Mouse (Mus musculus) heart, adult 11 months (tissue): ENCODE measurements around the gene Shq1.

ENCODE experiments used
- DNase-seq: peaks from one replicate; pipeline ENCODE4 v3.0.0; 2022

The Shq1 gene

GRCm38 (mm10) chr6:100601634-100602033 is 69.3 kb downstream of the Shq1 start:
- no peak for DNase-seq

GRCm38 (mm10) chr6:100593857-100594256 is 77.1 kb downstream of the Shq1 start:
- peak; percentile 29 for DNase-seq

GRCm38 (mm10) chr6:100592991-100593390 is 78.0 kb downstream of the Shq1 start:
- peak; percentile 28 for DNase-seq

- DNase-seq: peak; percentile 23
Observed at GRCm38 (mm10) chr6:100590602-100591001, 80.4 kb downstream of the Shq1 start.

- DNase-seq: no peak
Observed at GRCm38 (mm10) chr6:100588876-100589275, 82.1 kb downstream of the Shq1 start.

GRCm38 (mm10) chr6:100586758-100587157 is 84.2 kb downstream of the Shq1 start:
- no peak for DNase-seq

DNA sequence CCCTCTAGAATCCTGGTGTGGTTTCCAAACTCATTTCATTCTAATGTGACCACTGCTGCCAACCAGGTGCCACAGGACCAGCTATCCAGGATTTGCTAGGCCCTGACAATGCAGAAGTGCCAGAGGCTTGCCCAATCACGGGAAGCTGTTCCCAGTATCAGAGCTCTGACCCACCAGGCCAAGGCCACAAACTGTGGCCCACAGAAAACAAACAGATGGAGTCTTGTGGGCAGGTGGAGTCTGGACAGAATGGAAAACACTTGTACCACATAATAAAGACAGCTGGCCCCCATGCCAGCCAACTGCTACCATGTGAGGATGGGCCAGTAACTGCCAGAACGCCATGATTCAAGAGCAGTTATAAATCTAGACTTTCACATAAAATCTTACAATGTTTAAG is 89.0 kb downstream of the Shq1 start:
- peak; percentile 53 for DNase-seq

DNA sequence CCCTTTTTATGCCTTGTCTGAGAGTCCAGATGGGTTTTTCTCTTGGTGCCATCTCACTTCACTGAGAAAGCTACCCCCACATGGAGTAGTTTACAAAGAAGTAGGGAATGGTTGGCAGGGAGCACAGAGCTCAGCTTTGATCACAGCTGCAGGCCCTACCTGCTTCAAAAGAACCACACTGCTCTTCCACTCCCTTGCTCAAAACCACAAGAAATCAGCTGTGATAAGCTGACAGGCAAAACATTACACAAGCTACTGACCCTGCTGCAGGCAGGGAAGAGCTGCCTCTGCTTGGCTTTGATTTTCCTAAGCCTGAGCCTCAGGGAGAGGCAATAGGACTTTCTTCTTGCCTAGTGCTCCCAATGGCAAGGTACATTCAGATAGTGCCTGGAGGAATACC is 89.9 kb downstream of the Shq1 start:
- peak; percentile 31 for DNase-seq

DNA sequence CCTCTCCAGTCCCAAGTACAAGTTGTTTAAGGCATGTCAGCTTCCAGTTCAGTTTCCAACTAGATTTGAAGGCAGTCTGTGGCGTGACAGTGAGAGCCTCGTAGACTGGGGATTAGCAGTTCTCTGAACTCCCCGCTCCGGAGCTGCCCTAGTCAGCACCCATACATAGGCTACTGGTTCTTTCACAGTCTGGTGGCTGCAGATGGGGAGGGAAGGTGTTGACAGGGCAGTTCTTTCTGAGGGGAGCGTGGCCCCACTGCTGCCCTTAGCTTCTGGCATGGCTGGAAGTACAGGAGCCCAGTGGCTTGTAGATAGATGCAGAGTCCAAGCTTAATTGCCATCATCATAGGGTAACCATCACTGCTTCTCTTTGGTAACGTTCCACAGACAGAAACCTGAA is 93.4 kb downstream of the Shq1 start:
- DNase-seq: peak; percentile 79

- peak; percentile 52 for DNase-seq
Observed at GRCm38 (mm10) chr6:100576171-100576570, 94.8 kb downstream of the Shq1 start.

- DNase-seq: no peak
Observed at GRCm38 (mm10) chr6:100566774-100567173, 104.2 kb downstream of the Shq1 start.

DNA sequence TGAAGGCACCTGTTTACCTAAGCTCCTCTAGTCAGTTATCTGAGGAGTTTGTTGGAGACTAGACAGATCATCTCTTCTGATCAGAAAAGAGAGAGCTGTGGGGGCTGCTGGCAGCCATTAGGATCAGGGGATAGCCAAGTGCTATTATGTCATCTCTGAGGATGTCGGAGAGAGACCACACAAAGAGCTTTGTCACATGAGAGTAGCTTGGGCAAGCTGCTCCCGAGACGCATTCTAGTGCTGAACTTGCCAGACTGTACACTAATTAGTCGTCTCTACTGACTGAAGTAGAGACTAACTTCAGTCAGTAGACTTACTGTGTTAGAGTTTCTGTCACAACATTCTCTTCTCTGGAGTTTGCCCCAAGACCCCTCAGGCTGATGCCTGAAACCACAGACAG is 106.4 kb downstream of the Shq1 start:
- DNase-seq: no peak

DNA sequence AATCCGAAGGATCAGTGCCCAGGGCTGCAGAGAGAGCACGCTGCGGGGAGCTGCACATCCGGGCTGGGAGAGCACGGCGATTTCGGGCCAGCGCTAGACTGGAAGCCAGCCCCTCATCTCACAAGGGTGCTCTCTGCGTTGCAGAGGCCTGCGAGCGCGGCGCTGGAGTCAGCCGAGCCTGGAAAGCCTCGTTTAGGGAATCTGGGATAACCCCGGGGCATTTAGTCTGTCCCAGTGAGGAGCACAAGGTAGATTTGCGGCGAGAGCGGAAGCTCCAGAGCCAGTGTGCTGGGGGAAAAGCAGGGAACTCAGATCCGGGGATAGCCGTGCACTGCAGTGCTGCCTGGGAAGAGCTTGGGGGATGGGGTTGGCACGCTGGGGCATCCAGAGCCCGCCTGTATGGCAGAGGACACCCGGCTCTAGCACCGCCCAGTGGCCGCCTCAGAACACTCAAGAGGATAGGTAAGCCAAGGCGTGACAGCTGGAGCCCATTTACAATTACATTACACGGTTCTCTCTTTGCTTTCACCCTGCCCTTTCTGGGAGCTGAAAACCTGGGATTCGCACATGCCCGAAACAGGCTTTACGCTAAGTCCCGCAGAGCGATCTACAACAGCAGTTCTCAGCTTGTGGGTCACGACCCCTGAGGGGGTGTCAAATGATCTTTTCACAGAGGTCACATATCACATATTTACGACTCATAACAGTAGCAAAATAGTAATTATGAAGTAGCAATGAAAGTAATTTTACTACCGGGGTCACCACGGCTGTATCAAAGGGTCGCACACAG is 107.2 kb downstream of the Shq1 start:
- peak; percentile 95 for DNase-seq

- DNase-seq: peak; percentile 90
Observed at GRCm38 (mm10) chr6:100562719-100563551, 108.0 kb downstream of the Shq1 start.

DNA sequence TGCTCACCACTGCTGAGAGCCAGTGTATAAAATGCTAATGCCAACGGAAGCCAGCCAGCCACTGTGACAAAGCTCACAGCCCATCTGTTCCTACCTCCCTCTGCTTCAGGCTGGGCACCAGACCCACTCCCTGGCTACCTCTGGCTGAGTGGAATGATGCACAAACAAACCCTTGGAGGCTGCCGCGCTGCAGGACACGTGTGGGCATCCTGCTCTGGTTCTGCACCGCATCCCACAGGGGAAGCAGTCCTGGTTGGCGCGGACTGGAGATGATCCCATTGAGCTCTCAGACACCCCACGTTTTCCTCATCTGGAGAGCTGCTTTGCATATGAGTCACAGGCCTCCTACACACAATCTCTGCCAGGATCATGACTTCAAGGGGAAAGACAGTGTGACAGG is 112.9 kb downstream of the Shq1 start:
- DNase-seq: peak; percentile 87

DNA sequence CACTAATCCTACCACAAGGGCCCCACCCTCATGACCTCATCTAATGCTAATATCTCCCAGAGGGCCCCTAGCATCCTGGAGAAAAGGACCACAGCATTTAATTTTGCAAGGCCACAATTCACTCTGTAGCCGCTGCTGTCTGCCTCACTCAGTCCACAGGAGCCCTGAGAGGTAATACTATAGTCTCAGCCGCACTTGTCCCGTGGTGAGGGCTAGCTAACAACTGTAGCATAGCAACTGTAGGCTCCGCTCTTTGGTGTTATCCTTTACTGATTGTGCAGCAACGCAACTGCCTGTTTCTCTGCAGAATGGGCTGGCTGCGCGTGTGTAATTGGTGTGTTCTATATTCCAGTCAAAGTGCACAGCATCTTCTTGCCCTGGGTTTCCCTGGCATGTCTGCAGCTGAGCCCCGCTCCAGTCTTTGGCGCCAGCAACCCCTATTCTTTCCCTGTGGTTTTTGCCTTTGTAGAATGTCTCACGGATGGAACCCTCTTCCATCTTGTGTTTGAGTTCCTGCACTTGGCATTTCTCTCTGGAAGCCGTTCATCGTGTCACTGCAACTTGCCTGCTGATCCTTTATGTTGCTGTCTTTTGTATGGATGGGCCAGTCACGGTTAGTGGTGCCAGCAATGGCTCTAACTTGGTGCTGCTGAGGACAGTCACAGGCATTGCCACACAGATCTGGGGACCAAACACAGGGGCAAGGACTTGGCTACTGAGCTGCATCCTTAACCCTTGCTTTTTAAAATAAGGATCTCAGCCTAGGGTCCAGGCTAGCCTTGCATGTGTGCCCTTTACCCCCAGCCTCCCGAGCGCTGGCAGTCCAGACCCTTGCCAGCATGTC is 128.6 kb downstream of the Shq1 start:
- DNase-seq: no peak

- no peak for DNase-seq
Observed at GRCm38 (mm10) chr6:100539698-100540097, 131.3 kb downstream of the Shq1 start.

GRCm38 (mm10) chr6:100538570-100538969 is 132.4 kb downstream of the Shq1 start:
- DNase-seq: no peak

DNA sequence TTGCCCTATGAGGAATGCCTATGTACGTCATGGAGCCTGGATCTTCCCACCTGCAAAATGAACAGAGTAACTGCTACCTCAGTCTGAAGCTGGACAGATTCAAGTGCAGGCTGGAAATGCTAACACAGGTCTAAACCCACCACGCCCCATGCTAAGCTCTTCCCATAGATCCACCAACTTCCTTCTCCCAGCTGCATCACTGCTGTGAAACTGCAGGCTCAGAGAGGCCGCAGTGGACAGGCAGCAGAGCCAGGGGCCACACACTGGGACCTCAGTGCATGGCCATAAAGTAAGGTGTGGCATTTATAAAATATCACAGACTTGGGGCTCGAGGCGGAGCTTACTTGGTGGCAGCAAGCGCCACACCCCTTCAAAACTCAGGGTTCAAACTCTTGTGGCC is 133.0 kb downstream of the Shq1 start:
- no peak for DNase-seq

DNA sequence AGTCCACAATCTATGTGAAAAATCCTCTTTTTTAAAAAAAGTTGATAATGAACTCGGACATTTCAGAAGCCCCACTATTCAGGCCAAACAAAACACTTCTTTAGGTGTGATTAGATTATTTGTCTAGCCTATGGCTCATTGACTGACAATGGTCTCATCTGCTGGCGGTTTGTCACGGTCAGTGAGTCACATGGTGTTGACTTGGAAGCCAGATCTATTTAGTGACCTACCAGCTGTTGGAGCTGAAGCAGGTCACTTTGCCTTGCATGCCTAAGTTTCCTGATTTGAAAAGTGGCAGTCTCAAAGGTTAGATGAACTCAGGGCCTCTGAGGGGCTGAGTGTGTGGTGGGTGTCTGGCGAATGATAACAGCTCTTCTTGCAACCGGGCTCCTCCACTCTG is 133.9 kb downstream of the Shq1 start:
- no peak for DNase-seq

- DNase-seq: no peak
Observed at GRCm38 (mm10) chr6:100533364-100533763, 137.6 kb downstream of the Shq1 start.

GRCm38 (mm10) chr6:100532326-100532725 is 138.6 kb downstream of the Shq1 start:
- DNase-seq: no peak

DNA sequence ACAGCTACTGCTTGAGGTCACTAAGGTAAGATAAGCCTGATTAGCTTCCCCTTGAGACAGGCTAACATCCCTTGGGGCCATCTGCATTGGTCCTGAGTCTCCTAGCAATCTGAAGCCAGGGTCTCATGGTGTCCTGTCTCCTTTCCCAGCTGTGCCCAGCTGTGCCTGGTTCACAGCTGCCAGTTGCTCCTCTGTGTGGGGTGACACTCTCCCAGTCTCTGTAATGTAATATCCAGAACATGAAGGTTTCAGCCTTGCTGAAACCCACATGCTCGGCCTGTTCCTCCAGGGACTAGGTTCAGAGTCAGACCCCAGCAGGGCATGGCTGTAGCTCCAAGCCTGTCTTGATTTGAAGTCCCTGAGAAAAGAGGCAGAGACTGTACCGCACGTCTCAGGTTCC is 141.3 kb downstream of the Shq1 start:
- DNase-seq: no peak
